Mouse (Mus musculus): ENCODE results near the gene Tmem171. TPM values are rescaled to one million over a fixed set of nuclear protein-coding genes. Genes with fewer than 3 reads are reported as not detected.

Tmem171 gene
- polyA plus RNA-seq, 1 experiment, result 16.9 TPM

DNA sequence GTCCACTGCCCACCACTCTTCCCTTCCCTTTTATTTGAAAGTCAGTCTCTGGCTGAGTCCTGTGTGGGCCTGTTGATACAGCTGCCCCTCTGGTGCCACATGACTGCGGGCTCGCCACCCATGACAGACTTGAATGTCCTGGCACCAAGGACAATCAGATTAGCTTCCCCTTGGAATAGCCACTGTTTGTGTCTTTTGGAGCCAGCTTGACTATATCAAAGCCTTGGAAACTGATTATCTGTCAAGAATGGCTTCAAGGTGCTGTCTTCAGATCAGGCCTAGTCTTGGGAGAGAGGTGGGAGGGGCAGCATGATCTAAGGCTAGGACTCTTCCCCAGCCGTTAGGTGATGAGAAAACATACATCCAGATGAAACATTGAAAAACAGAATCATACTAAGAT is 2.1 kb upstream of the Tmem171 start:
- Histone ChIP-seq H3K4me3 (ENCODE audit: insufficient read depth, low read length) (no peak overlapping the region), H3K4me1 (ENCODE audit: control insufficient read depth, insufficient read depth, low read length) (peaks cover 17% of the 10 kb centered on the region), H3K27ac (ENCODE audit: insufficient read depth, low read depth, low read length) (no peak overlapping the region)
- TF ChIP-seq POLR2A (IDR thresholded peaks at IDR 0.05; ENCODE audit: borderline replicate concordance, low read depth, low read length), result no peak
- TF ChIP-seq CTCF (IDR thresholded peaks at IDR 0.05; ENCODE audit: low read depth, low read length), result no peak

DNA sequence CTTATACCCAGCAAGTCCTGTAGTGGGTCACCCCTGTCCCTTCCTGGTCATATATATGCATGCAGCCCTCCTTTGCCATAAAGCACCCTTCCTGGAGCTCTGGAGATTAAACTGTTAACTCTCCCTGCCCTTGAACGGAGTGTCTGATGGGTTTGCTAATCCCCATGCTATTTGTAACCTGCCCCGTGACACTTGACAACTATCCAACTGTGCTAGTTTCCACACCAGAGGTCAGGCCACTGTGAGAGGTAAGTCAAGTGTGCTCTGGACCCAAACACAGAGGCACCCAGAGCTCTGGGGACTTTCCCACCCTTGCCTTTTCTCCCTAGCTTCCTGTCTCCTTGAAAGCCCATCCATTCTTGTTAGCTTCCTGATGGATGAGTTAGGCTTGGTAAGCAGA is 912 bp upstream of the Tmem171 start:
- Histone ChIP-seq H3K4me3 (ENCODE audit: insufficient read depth, low read length) (no peak overlapping the region), H3K27ac (ENCODE audit: insufficient read depth, low read depth, low read length) (no peak overlapping the region), H3K4me1 (ENCODE audit: control insufficient read depth, insufficient read depth, low read length) (peaks cover 19% of the 10 kb centered on the region)
- no peak for TF ChIP-seq CTCF (IDR thresholded peaks at IDR 0.05; ENCODE audit: low read depth, low read length)
- TF ChIP-seq POLR2A (IDR thresholded peaks at IDR 0.05; ENCODE audit: borderline replicate concordance, low read depth, low read length), result no peak

DNA sequence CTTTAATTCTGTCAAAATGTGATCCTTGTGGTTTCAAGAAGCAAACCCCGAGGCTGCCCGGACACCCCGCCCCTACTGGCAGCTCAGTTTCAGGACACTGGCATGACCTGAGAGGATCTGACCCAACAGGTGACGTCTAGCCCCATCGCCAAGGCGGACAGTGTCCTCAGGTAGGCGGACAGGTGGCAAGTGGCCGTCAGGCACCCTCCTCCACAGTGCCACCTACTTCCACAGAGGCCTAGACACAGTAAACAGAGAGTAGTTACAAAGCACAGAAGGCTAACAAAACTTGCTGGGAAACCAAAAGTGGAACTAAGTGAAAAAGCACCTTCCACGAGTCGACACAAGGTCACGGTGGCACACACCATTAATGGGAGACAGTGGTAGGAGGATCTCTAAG is 1.3 kb downstream of the Tmem171 start:
- Histone ChIP-seq H3K27ac (ENCODE audit: insufficient read depth, low read depth, low read length) (peak overlapping the region; percentile 87), H3K4me3 (ENCODE audit: insufficient read depth, low read length) (peak overlapping the region; percentile 43), H3K4me1 (ENCODE audit: control insufficient read depth, insufficient read depth, low read length) (peaks cover 23% of the 10 kb centered on the region)
- no peak for TF ChIP-seq POLR2A (IDR thresholded peaks at IDR 0.05; ENCODE audit: borderline replicate concordance, low read depth, low read length)
- no peak for TF ChIP-seq CTCF (IDR thresholded peaks at IDR 0.05; ENCODE audit: low read depth, low read length)

- H3K4me3 ChIP-seq (ENCODE audit: insufficient read depth, low read length), result peak overlapping the region; percentile 38
- peaks cover 23% of the 10 kb centered on the region for H3K4me1 ChIP-seq (ENCODE audit: control insufficient read depth, insufficient read depth, low read length)
- H3K27ac ChIP-seq (ENCODE audit: insufficient read depth, low read depth, low read length), result peak overlapping the region; percentile 87
- TF ChIP-seq CTCF (IDR thresholded peaks at IDR 0.05; ENCODE audit: low read depth, low read length) (no peak), POLR2A (IDR thresholded peaks at IDR 0.05; ENCODE audit: borderline replicate concordance, low read depth, low read length) (no peak)
These were observed 2.6 kb downstream of the Tmem171 start for GRCm38 (mm10) chr13:98691956-98692515.

- TF ChIP-seq CTCF (IDR thresholded peaks at IDR 0.05; ENCODE audit: low read depth, low read length), result no peak
- no peak for TF ChIP-seq POLR2A (IDR thresholded peaks at IDR 0.05; ENCODE audit: borderline replicate concordance, low read depth, low read length)
- Histone ChIP-seq H3K27ac (ENCODE audit: insufficient read depth, low read depth, low read length) (no peak overlapping the region), H3K4me3 (ENCODE audit: insufficient read depth, low read length) (no peak overlapping the region), H3K4me1 (ENCODE audit: control insufficient read depth, insufficient read depth, low read length) (peaks cover 23% of the 10 kb centered on the region)
These were observed 3.7 kb downstream of the Tmem171 start for GRCm38 (mm10) chr13:98690886-98691285.

- TF ChIP-seq CTCF (IDR thresholded peaks at IDR 0.05; ENCODE audit: low read depth, low read length) (no peak), POLR2A (IDR thresholded peaks at IDR 0.05; ENCODE audit: borderline replicate concordance, low read depth, low read length) (no peak)
- H3K27ac ChIP-seq (ENCODE audit: insufficient read depth, low read depth, low read length), result no peak overlapping the region
- no peak overlapping the region for H3K4me3 ChIP-seq (ENCODE audit: insufficient read depth, low read length)
These were observed 4.9 kb downstream of the Tmem171 start for GRCm38 (mm10) chr13:98689605-98690290.

DNA sequence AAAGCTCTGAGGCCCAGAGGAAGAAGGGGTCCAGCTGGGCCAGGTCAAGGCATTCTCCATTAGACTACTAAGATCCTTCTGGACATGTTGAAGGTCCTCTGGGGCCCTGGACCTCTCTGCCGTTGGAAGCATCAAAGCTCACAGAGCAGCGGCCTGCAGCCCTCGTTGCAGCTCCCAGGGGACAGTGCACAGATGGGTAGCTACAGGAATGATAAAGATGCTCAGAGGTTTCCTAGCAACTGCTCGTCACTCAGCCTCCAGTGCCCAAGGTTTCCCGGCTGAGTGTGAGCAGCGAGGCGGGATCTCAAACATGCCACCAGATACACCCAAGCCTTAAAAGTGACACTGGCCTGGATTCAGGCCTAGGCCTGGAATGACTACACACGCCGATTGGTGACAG is 6.7 kb downstream of the Tmem171 start:
- Histone ChIP-seq H3K4me3 (ENCODE audit: insufficient read depth, low read length) (no peak overlapping the region), H3K27ac (ENCODE audit: insufficient read depth, low read depth, low read length) (no peak overlapping the region)
- TF ChIP-seq CTCF (IDR thresholded peaks at IDR 0.05; ENCODE audit: low read depth, low read length) (no peak), POLR2A (IDR thresholded peaks at IDR 0.05; ENCODE audit: borderline replicate concordance, low read depth, low read length) (no peak)

More at GRCm38 (mm10) chr13:98689605-98690290, 4.9 kb downstream of the Tmem171 start:
- peaks cover 26% of the 10 kb centered on the region for H3K4me1 ChIP-seq (ENCODE audit: control insufficient read depth, insufficient read depth, low read length)

DNA sequence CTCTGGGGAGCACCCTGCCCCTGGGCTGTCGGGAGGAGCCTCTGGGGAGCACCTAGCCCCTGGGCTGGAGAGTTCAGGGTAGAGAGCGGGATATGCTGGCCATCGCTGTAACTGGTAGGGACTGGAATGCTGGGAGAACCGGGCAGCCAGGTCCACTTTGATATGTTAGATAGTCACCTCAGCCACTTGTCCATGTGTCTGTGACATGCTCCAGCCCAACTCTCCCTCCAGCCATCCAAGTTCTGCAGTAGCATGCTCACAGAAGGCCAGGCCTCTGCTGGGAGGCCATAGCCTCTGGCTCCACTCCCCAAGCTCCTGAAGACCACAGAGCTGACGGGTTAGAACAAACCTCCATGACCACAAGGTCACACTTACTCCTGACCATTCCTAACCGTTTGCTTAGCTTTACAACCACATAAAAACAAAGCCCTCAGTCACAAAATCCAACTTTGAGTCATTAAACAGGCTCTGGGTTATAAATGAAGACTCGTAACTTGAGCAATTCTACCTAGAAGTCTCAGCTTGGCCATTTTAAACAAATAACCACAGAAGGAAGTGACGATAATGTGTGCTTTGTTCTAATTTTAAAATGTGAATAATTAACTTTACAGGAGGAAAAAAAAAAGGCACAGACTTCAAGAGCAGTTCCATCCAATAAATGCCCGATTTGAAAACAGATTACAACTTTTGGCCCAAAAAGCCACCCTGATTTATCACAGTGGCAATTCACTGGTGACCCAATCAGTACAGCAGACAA is 10.3 kb downstream of the Tmem171 start:
- no peak overlapping the region for H3K4me3 ChIP-seq (ENCODE audit: insufficient read depth, low read length)
- no peak for TF ChIP-seq CTCF (IDR thresholded peaks at IDR 0.05; ENCODE audit: low read depth, low read length)
- TF ChIP-seq POLR2A (IDR thresholded peaks at IDR 0.05; ENCODE audit: borderline replicate concordance, low read depth, low read length), result no peak
- H3K27ac ChIP-seq (ENCODE audit: insufficient read depth, low read depth, low read length), result peak overlapping the region; percentile 69
- H3K4me1 ChIP-seq (ENCODE audit: control insufficient read depth, insufficient read depth, low read length), result peaks cover 15% of the 10 kb centered on the region

More for the DNA sequence above, 6.7 kb downstream of the Tmem171 start:
- H3K4me1 ChIP-seq (ENCODE audit: control insufficient read depth, insufficient read depth, low read length), result peaks cover 31% of the 10 kb centered on the region

GRCm38 (mm10) chr13:98683412-98683811 is 11.2 kb downstream of the Tmem171 start:
- Histone ChIP-seq H3K4me1 (ENCODE audit: control insufficient read depth, insufficient read depth, low read length) (peaks cover 15% of the 10 kb centered on the region), H3K4me3 (ENCODE audit: insufficient read depth, low read length) (no peak overlapping the region), H3K27ac (ENCODE audit: insufficient read depth, low read depth, low read length) (peak overlapping the region; percentile 69)
- TF ChIP-seq CTCF (IDR thresholded peaks at IDR 0.05; ENCODE audit: low read depth, low read length) (no peak), POLR2A (IDR thresholded peaks at IDR 0.05; ENCODE audit: borderline replicate concordance, low read depth, low read length) (no peak)
